Mouse (Mus musculus) monocyte, adult 59 days (primary cell): Measurements from ENCODE around the gene Sntg2. TPM values are rescaled to one million over a fixed set of nuclear protein-coding genes. Genes with fewer than 3 reads are reported as not detected.

Source experiments
- total RNA-seq, 2 experiments: library from RNA; stranded (reverse); gene quantifications; one replicate each; pipeline ENCODE4 v1.2.4; 2023

The Sntg2 gene
- total RNA-seq = not detected

GRCm38 (mm10) chr12:30372933-30373501, at the start of gene Sntg2:
TSS of gene Sntg2 (minus strand) at chr12:30373375.

GRCm38 (mm10) chr12:30132524-30132923, 240.7 kb downstream of the Sntg2 start, which contains the start of gene Tpo:
TSS of gene Tpo (minus strand) at chr12:30132624.

Other genes with a start within 250 kb of the Sntg2 start
- not detected for gene Tpo, start 240.8 kb downstream of the Sntg2 start, total RNA-seq
- gene Tmem18, start 211.1 kb upstream of the Sntg2 start, total RNA-seq = 1 to 10 TPM; 6.1 to 7.9 TPM